ENCODE assay signal across 13 mouse cellular contexts in the genomic region with DNA sequence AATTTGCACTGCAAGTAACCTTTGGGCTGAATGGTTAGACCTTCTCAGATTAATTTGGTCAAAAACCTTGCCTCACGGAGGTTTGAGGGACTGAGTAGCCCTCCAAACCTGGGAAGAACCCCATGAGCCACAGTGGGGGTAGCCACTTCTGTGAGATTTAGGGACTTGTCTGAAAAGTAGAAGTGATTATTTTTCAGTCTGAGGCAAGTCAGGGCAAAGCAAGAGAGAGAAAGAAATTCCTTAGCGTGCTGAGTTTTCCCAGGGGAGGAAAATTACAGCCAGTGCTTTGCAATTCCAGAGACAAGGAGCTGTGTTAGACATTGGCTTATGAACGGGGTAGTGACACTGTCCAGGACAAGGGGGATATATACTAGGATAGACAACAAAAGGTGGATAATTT.
"Had no signal": no experiment of that assay in that cellular context is flagged by ENCODE, and none has a peak within 500 bp of the region (broad histone marks: within the 10 kb centered on the region; RNA-seq: fewer than 3 reads in every experiment).

No protein-coding gene starts in this region.

- H3K9me3 ChIP-seq: kidney, embryonic 15.5 days; liver, embryonic 13.5 days; midbrain, embryonic 13.5 days had no signal

- H3K4me3 ChIP-seq: kidney, embryonic 15.5 days; left cerebral cortex, adult 2 months; liver, embryonic 13.5 days; midbrain, embryonic 13.5 days had no signal

- H3K27me3 ChIP-seq: kidney, embryonic 15.5 days; liver, embryonic 13.5 days; midbrain, embryonic 13.5 days had no signal

- DNase-seq: kidney, postnatal 10 days; kidney, postnatal 36 days; layer of hippocampus, postnatal 36 days; liver, embryonic 13.5 days; lung, adult 2 months; lung, postnatal 14 days; lung, postnatal 4 days; thymus, adult 2 months; thymus, postnatal 14 days; thymus, postnatal 4 days had no signal

- H3K4me2 ChIP-seq: kidney, embryonic 15.5 days; liver, embryonic 13.5 days; midbrain, embryonic 13.5 days had no signal

- H3K4me1 ChIP-seq: kidney, embryonic 15.5 days; liver, embryonic 13.5 days; midbrain, embryonic 13.5 days had no signal

- H3K9ac ChIP-seq: kidney, embryonic 15.5 days; liver, embryonic 13.5 days; midbrain, embryonic 13.5 days had no signal

- ATAC-seq: midbrain, embryonic 13.5 days had no signal

- H3K36me3 ChIP-seq: kidney, embryonic 15.5 days; liver, embryonic 13.5 days; midbrain, embryonic 13.5 days had no signal

- H3K27ac ChIP-seq: kidney, embryonic 15.5 days; left cerebral cortex, adult 2 months; liver, embryonic 13.5 days; midbrain, embryonic 13.5 days had no signal
